Mouse (Mus musculus): ENCODE data around the gene Il17f. TPM values are rescaled to one million over a fixed set of nuclear protein-coding genes. Genes with fewer than 3 reads are reported as not detected.

The Il17f gene
- polyA plus RNA-seq, 1 experiment from 2014 or later: not detected

Other genes starting within 250 kb of the Il17f start
- gene Pkhd1, start 172.6 kb downstream of the Il17f start, polyA plus RNA-seq (2014; fragmentation: Nextera tagmentation; extraction: Ambion mirVana): 0.09 TPM in 1 of 2 replicates, not detected in the other
- not detected in 2 replicates for gene Il17a, start 59.7 kb downstream of the Il17f start, polyA plus RNA-seq (2014; fragmentation: Nextera tagmentation; extraction: Ambion mirVana)
- gene Mcm3, start 29.7 kb upstream of the Il17f start, polyA plus RNA-seq (2014; fragmentation: Nextera tagmentation; extraction: Ambion mirVana): 152 and 168 TPM in 2 replicates
- 10.0 and 11.9 TPM in 2 replicates for gene Paqr8, start 100.0 kb upstream of the Il17f start, polyA plus RNA-seq (2014; fragmentation: Nextera tagmentation; extraction: Ambion mirVana)
- gene Efhc1, start 161.0 kb upstream of the Il17f start, polyA plus RNA-seq (2014; fragmentation: Nextera tagmentation; extraction: Ambion mirVana): 4.0 and 4.3 TPM in 2 replicates

Measured in hindbrain, embryonic 11.5 days (tissue).